Mouse (Mus musculus) regulatory T cell (primary cell): ENCODE results near the gene Dtnb.

ENCODE experiments used
- in situ Hi-C: fragments of 300-600 bp; cut with MboI, MseI; formaldehyde crosslinking; loops from one replicate; pipeline ENCODE4 v1.15.1; 2025; ENCODE audit warnings: high pct_unique_total_duplicates

Dtnb gene

GRCm38 (mm10) chr12:3732623-3733265 lies 160.6 kb downstream of the Dtnb start:
- in situ Hi-C loops = no loop called here

- in situ Hi-C loops = no loop called here
Measured at GRCm38 (mm10) chr12:3733328-3733727, 161.1 kb downstream of the Dtnb start.

GRCm38 (mm10) chr12:3737009-3737408 lies 164.8 kb downstream of the Dtnb start:
- in situ Hi-C loops = no loop called here

GRCm38 (mm10) chr12:3738741-3739529 lies 166.8 kb downstream of the Dtnb start:
- in situ Hi-C loops = no loop called here

DNA sequence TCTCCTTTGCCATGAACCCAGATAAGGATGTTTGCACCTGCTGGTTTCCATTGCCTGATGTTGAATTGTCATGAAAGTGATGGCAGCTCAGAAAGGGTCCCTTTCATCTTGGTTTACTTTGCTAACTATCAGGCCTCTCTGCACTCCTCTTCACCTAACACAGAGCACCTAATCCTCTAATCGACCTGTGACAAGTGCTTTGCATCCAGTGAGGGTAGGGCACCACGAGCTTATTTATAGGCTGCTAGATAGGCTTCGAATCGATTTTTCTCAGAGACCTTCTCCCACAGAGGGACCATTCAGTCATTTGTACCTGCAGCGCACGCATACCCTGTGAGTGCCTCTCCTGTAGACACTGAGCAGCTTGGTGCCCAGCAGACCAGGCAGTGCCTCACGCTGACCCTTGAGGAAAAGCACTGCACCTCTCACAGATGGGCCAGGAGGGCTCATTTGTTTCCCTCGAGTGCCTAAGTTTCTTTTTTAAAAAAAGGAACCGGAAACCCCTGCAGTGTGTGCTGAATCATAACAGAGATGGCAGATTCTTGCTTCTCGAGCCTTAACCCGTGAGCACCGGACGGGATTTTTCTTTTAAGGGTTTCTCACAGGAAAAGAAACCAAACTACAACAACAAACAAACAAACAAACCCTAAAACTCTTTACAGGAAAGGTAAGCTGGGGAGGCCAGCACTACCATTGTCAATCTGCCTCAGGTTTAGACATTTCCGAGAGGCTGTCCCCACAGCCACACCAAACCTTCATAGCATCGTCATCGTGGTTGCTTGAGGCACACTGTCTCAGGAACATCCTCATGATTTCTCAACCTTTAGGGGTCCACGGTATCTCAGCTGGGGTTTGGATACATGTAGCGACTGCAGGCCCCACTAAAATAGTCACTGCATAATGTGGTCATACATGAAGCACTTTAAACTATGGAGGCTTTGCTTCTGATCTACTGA lies 167.8 kb downstream of the Dtnb start:
- in situ Hi-C loops = no loop called here

DNA sequence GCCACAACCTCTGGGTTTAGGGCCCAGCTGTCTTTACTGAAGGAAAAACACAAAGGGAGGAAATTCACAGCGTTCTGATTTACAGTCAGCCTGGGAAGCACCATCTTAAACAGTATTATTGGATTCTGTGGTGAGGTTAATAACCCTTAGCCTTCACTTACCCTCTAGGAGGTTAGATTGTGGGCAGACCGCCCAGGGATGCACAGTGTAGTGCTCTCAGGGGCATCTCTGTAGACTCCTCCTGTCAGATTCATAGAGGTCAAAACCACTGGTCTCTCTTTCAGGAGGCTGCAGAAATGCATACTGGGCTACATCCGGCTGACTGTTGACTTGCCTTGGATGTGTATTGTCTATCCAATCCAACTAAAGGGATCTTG lies 168.5 kb downstream of the Dtnb start:
- in situ Hi-C loops = no loop called here

DNA sequence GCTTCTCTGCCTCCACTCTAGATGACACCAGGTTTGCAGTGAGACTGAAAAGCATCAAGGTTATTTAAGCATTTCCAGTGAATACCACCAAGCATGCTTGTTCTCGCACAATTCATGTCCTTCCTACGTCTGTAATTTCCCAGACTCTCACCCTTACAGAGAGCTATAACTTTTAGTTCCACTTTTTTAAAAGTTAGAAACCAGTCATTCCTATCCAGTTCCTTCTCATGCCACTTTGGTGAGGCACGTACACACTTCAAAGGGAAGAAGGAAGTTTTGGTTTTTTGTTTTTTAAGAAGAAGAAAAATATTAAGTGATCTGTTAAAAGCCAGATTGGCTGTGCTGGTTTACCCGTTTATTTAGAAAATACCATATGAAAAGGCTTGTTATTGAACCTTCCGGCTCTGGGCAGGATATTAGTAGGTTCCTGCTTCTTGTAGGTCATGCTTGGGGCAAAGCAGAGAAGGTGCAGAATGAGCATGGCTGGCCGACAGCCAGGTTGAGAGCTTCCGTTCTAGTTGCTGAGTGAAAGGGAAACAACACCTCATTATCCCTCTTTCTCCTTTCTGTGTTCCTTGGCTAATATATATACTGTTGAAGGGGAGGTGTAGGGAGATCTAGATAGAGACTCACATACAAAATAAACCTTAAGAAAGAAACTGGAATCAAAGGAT lies 173.4 kb downstream of the Dtnb start:
- in situ Hi-C loops = no loop called here

GRCm38 (mm10) chr12:3746369-3746768 lies 174.2 kb downstream of the Dtnb start:
- in situ Hi-C loops = no loop called here

GRCm38 (mm10) chr12:3747583-3747982 lies 175.4 kb downstream of the Dtnb start:
- in situ Hi-C loops = no loop called here

GRCm38 (mm10) chr12:3755522-3755921 lies 183.3 kb downstream of the Dtnb start:
- in situ Hi-C loops = no loop called here

- in situ Hi-C loops = no loop called here
Measured at GRCm38 (mm10) chr12:3756216-3756615, 184.0 kb downstream of the Dtnb start.

DNA sequence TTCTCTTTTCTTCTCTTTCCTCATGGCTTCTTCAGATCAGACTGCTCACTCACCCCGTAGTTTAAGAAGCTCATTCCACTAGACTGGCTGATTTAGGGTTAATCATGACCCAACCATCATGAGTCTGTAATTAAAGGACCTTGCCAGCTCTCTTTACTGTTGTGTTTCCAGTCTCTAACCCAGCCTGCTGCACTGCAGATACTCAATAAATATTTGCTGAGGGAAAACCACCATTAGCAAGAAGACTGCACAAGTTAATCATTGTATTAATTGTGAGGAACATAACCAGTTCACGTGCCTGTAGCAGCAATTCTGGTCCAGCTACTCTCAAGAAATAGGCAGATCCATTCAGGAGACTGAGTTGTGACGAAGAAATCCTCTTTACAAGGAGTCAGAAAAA lies 185.9 kb downstream of the Dtnb start:
- in situ Hi-C loops = no loop called here

DNA sequence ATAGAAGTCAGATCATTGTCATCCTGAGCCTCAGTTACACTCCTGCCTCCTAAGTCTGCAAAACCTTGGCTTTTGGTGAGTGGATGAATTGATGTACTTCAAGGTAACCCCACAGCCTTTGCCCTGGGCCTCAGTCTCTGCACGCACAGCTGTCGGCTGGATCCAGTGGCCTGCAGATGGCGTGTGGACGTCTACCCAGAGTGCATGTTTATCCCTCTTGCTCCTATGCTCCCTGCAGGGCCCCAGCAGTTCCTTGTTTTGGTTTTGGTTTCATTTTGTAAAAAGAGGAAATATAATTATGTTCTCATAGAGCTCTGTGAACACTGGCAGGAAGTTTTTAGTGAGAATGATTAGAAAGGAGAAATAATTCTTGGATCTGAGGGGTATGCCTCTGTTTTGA lies 187.2 kb downstream of the Dtnb start:
- in situ Hi-C loops = no loop called here

DNA sequence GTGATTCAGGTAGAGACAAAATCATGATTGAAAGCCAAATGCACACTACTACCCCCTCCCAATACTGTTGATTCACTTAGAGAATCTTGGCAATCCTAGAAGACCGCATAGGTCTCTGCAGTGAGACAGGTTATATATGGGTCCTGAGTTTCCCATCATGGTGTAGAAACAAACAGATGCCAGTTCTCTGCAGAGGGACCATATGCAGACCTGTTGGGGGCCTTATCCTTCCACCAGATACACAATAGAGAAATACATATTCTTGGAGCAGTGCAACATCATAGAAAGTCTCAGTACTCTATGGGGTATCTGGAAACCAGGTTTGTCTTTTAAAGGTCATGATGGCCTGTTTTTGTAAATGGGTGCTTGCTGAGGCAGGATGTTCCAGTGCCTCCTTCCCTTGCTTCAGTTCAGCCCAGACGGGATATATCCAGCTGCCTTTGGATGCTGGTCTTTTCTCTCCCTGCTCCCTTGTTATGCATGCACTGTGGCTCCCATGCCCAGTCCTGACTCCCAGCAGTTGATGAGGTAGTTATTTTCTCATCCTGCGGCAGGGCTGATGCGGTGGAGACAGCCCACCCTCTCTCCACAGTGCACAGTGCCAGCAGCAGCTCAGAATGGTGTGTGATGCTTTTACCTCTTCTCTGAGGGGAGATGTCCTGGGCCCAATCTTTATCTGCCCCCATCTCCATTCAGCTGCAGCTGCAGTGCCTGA lies 188.9 kb downstream of the Dtnb start:
- in situ Hi-C loops = no loop called here

DNA sequence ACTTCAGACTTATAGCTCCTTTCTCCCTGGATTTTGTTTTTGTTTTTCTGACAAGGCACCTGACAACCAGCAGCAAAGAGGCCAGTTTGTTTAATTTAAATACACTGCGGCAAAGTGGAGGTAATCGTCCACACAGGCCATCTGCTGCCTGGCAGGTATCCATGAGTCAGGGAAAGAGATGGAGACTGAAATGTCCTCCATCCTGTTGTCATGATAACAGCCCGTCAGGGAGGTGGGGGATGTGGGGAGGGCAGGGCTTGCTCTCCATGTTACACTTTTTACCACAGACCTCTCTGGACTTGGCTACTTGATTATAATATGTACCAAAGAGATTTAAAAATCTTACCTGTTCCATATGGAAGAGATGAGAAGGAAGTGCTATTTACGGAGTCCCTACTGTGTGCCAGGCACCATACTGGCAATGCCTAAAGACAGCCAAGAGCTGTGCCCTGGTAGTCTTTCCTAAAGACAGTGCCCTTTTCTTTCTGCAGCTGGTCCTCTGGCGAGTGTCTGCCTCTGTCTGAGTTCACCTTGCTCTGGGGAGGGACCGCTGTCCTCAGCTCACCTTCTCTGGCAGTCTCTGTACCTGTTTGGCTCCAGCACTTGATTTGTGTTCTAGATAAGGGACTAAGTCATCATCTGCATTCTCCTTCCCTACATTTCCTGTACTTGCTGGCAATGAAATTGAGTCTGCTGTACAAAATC lies 189.6 kb downstream of the Dtnb start:
- in situ Hi-C loops = no loop called here

GRCm38 (mm10) chr12:3764191-3764804 lies 192.1 kb downstream of the Dtnb start:
- in situ Hi-C loops = no loop called here

- in situ Hi-C loops = no loop called here
Measured at GRCm38 (mm10) chr12:3767360-3767759, 195.2 kb downstream of the Dtnb start.

DNA sequence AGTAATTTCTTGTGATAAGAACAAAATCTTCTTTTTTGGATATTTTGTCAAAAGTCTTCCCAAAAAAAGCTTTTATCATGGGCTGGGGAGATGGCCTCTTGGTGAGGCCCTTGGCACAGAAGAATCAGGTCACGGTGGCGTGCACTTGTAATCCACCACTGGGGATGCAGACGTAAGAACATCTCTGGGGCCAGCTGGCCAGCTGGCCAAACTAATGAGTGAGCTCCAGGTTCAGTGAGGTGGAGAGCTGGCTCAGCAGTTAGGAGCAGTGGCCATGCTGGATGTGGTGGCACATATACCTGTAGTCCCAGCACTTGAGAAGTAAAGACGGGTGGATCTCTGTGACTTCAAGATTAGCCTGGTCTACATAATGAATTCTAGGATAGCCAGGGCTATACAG lies 196.2 kb downstream of the Dtnb start:
- in situ Hi-C loops = no loop called here

DNA sequence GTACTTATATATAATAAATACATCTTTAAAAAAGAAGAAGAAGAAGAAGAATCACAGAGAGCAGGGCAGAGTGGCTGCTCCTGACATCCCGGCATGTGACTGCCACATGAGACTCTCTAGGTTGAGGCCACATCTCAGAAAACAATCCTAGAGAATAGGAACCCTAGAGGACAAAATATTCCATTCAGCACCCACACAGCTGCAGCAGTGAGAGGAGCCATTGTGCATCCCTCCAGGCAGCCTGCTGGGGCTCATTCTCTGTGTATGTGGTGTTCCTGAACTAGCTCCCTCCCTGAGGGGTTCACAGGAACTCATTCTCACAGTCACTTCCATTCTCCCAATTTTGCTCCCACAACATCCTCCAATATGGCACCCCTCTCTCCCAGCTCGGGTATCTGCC lies 198.4 kb downstream of the Dtnb start:
- in situ Hi-C loops = no loop called here

- in situ Hi-C loops = no loop called here
Measured at GRCm38 (mm10) chr12:3771080-3771479, 198.9 kb downstream of the Dtnb start.
